Mouse (Mus musculus): ENCODE measurements around the gene Gm10134.
A peak's percentile ranks its signal among the peaks of the same experiment; 100 is the strongest.

DNA sequence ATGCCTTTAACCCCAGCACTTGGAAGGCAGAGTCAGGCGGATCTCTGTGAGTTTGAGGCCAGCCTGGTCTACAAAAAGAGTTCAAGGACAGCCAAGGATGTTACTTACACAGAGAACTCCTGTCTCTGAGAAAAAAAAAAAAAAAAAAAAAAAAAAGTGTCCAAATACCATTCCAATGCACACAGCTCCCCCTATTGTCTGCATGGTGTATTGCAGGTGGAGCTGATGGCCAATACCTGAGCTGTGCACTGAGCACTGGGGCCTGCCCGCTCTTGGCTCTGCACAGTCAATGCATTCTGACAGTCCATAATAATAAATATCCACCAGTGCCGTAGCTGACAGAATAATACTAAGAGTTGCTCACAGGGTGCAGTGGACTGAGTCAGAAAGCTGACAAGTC lies 42.0 kb upstream of the Gm10134 start:
- no peak for TF ChIP-seq POLR2A (IDR thresholded peaks at IDR 0.05; ENCODE audit: borderline replicate concordance, control insufficient read depth, low read depth, low read length)
- TF ChIP-seq CTCF (IDR thresholded peaks at IDR 0.05; ENCODE audit: control insufficient read depth, insufficient read depth, low read length): peak; percentile 64

All from bone marrow, adult 2 months (tissue).